In the genomic region with DNA sequence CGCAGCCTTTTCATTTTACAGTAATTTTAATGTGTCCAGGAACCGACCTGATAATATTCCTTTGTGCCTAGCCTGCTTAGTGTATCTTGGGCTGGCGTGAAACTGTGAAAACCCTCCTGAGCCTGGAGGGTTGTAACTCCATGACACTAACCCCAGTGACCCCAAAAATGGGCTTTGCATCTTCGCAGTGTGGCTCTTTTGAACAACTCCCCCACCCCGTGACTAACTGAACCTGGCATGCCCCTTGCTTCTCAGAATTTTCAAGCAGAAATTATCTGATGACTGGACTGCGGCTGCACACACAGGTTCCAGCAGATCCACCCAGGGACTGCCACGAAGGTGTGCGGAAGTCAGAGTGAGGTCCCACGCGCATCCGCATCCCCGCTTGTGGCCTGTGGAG, we compare ENCODE assay signal across 22 mouse cellular contexts.
A peak's percentile ranks its signal among the peaks of the same experiment; 100 is the strongest.
DNase-seq lines count a peak whose midpoint lies in the region; ATAC-seq lines count a peak whose summit lies in the region.
"Had no signal": no experiment of that assay in that cellular context is flagged by ENCODE, and none has a peak within 500 bp of the region (broad histone marks: within the 10 kb centered on the region; RNA-seq: fewer than 3 reads in every experiment).

No protein-coding gene starts in this region.

- WGBS in midbrain, embryonic 10.5 days, result 91% methylated on average over 12 of the region's 12 CpGs
- 83% methylated on average over 12 of the region's 12 CpGs for WGBS in midbrain, embryonic 13.5 days
- 82% methylated on average over 12 of the region's 12 CpGs for WGBS in limb, embryonic 12.5 days
- WGBS in hindbrain, embryonic 13.5 days, result 88% methylated on average over 12 of the region's 12 CpGs

- no peaks in the 10 kb centered on the region for H3K27me3 ChIP-seq in midbrain, embryonic 10.5 days (ENCODE audit: low read depth, poor library complexity, severe bottlenecking)
- no peaks in the 10 kb centered on the region for H3K27me3 ChIP-seq in midbrain, embryonic 13.5 days
- peaks cover 9% of the 10 kb centered on the region; the same call in 1 of the 2 replicates for H3K27me3 ChIP-seq in limb, embryonic 12.5 days
- H3K27me3 ChIP-seq in hindbrain, embryonic 13.5 days, result no peaks in the 10 kb centered on the region
- H3K27me3 ChIP-seq: CH12.LX; embryonic facial prominence, embryonic 12.5 days; forebrain, embryonic 13.5 days; forebrain, embryonic 15.5 days; Patski had no signal

- no peaks in the 10 kb centered on the region for H3K9me3 ChIP-seq in midbrain, embryonic 10.5 days (replicated peaks)
- no peaks in the 10 kb centered on the region for H3K9me3 ChIP-seq in midbrain, embryonic 13.5 days
- no peaks in the 10 kb centered on the region for H3K9me3 ChIP-seq in limb, embryonic 12.5 days
- no peaks in the 10 kb centered on the region for H3K9me3 ChIP-seq in hindbrain, embryonic 13.5 days
- H3K9me3 ChIP-seq: embryonic facial prominence, embryonic 10.5 days; embryonic facial prominence, embryonic 12.5 days; forebrain, embryonic 13.5 days; forebrain, embryonic 15.5 days had no signal

- H3K36me3 ChIP-seq in midbrain, embryonic 10.5 days, result no peaks in the 10 kb centered on the region
- no peaks in the 10 kb centered on the region for H3K36me3 ChIP-seq in midbrain, embryonic 13.5 days
- H3K36me3 ChIP-seq in limb, embryonic 12.5 days, result no peaks in the 10 kb centered on the region
- H3K36me3 ChIP-seq in hindbrain, embryonic 13.5 days, result no peaks in the 10 kb centered on the region
- H3K36me3 ChIP-seq: embryonic facial prominence, embryonic 10.5 days; embryonic facial prominence, embryonic 12.5 days; forebrain, embryonic 15.5 days; G1E had no signal

- no peak overlapping the region for H3K4me3 ChIP-seq in midbrain, embryonic 10.5 days
- no peak overlapping the region for H3K4me3 ChIP-seq in midbrain, embryonic 13.5 days (replicated peaks)
- H3K4me3 ChIP-seq in limb, embryonic 12.5 days (replicated peaks), result no peak overlapping the region
- H3K4me3 ChIP-seq in hindbrain, embryonic 13.5 days, result no peak overlapping the region
- H3K4me3 ChIP-seq: embryonic facial prominence, embryonic 10.5 days; embryonic facial prominence, embryonic 12.5 days; forebrain, embryonic 13.5 days; forebrain, embryonic 15.5 days had no signal

- ATAC-seq in midbrain, embryonic 13.5 days, result no peak
- peak; percentile 19 for ATAC-seq in CD4-positive, CD25-positive, alpha-beta regulatory T cell, adult 4 months
- peak; percentile 29 for ATAC-seq in inflammation-experienced regulatory T-cells, adult 6 months
- no peak for ATAC-seq in limb, embryonic 12.5 days (ENCODE audit: insufficient number of reproducible peaks, insufficient read depth, low FRiP score, low TSS enrichment, low read depth)
- no peak for ATAC-seq in hindbrain, embryonic 13.5 days (ENCODE audit: low FRiP score)
- ATAC-seq: forebrain, embryonic 13.5 days; forebrain, embryonic 15.5 days; Patski had no signal

- no peak overlapping the region for H3K4me2 ChIP-seq in midbrain, embryonic 13.5 days (replicated peaks)
- no peak overlapping the region for H3K4me2 ChIP-seq in limb, embryonic 12.5 days
- H3K4me2 ChIP-seq in hindbrain, embryonic 13.5 days, result no peak overlapping the region
- H3K4me2 ChIP-seq: embryonic facial prominence, embryonic 12.5 days; forebrain, embryonic 13.5 days; forebrain, embryonic 15.5 days had no signal

- peaks cover 9% of the 10 kb centered on the region; the same call in 1 of the 2 replicates for H3K4me1 ChIP-seq in midbrain, embryonic 10.5 days
- H3K4me1 ChIP-seq in midbrain, embryonic 13.5 days (replicated peaks), result no peaks in the 10 kb centered on the region
- peaks cover 18% of the 10 kb centered on the region for H3K4me1 ChIP-seq in limb, embryonic 12.5 days (replicated peaks)
- H3K4me1 ChIP-seq in hindbrain, embryonic 13.5 days (replicated peaks), result no peaks in the 10 kb centered on the region
- H3K4me1 ChIP-seq: embryonic facial prominence, embryonic 10.5 days; embryonic facial prominence, embryonic 12.5 days; forebrain, embryonic 13.5 days; forebrain, embryonic 15.5 days had no signal

- H3K9ac ChIP-seq in midbrain, embryonic 13.5 days (replicated peaks), result no peak overlapping the region
- no peak overlapping the region for H3K9ac ChIP-seq in limb, embryonic 12.5 days (replicated peaks)
- no peak overlapping the region for H3K9ac ChIP-seq in hindbrain, embryonic 13.5 days
- H3K9ac ChIP-seq: embryonic facial prominence, embryonic 12.5 days; forebrain, embryonic 13.5 days; forebrain, embryonic 15.5 days had no signal

- 0 out of 2 replicates have a peak overlapping the region, but pooled peaks have one; percentile 13 for H3K27ac ChIP-seq in midbrain, embryonic 10.5 days (replicated peaks)
- no peak overlapping the region for H3K27ac ChIP-seq in midbrain, embryonic 13.5 days
- H3K27ac ChIP-seq in limb, embryonic 12.5 days, result peak overlapping the region; percentile 18; the same call in 1 of the 2 replicates
- no peak overlapping the region for H3K27ac ChIP-seq in hindbrain, embryonic 13.5 days
- H3K27ac ChIP-seq: embryonic facial prominence, embryonic 10.5 days; embryonic facial prominence, embryonic 12.5 days; forebrain, embryonic 13.5 days; forebrain, embryonic 15.5 days had no signal

- DNase-seq in midbrain, embryonic 10.5 days (ENCODE audit: low spot score), result no peak
- DNase-seq in kidney, postnatal 36 days, result no peak
- DNase-seq: adrenal gland, adult 8-10 months; adrenal gland, postnatal 14 days; adrenal gland, postnatal 36 days; cerebellum, adult 11-12 months; cerebellum, adult 2 months; cerebellum, adult 9-10 months; cerebellum, postnatal 10 days; cerebellum, postnatal 25 days had no signal

Comparison
In these comparisons a context has a peak if more than half of its experiments do, and no peak if none do; other contexts are left out.
1. H3K27ac ChIP-seq: peak in midbrain, embryonic 10.5 days (single experiment) and limb, embryonic 12.5 days (single experiment); none in midbrain, embryonic 13.5 days (single experiment) and hindbrain, embryonic 13.5 days (single experiment).
2. ATAC-seq: peak in CD4-positive, CD25-positive, alpha-beta regulatory T cell, adult 4 months (single experiment) and inflammation-experienced regulatory T-cells, adult 6 months (single experiment); none in midbrain, embryonic 13.5 days (single experiment), limb, embryonic 12.5 days (single experiment) and hindbrain, embryonic 13.5 days (single experiment).